Mouse (Mus musculus) liver, embryonic 14.5 days (tissue): ENCODE data around the gene Fgfr1op2. TPM values are rescaled to one million over a fixed set of nuclear protein-coding genes. Genes with fewer than 3 reads are reported as not detected.

Source experiments
- ATAC-seq: fragments of 200-750 bp; cut with Nextera tagmentation; 2 replicates; pipeline ENCODE4 v1.8.0; 2017; ENCODE audit warnings: moderate number of reproducible peaks, mild to moderate bottlenecking, moderate library complexity; ENCODE audit not compliant: insufficient read depth
- DNase-seq, 3 experiments: peaks; one replicate each; pipeline ENCODE4 v3.0.0-alpha.2; 2012 to 2013; ENCODE audit warnings: low read depth in 3 of 3, low spot score in 3 of 3
- H3K27ac ChIP-seq: fragments of 300-500 bp; sonication (generic); 2 replicates; pipeline ENCODE4 v1.5.1; 2014; ENCODE audit warnings: moderate library complexity, mild to moderate bottlenecking, control low read depth, inconsistent platforms
- H3K27me3 ChIP-seq: fragments of 300-500 bp; sonication (generic); 2 replicates; pipeline ENCODE4 v1.6.1; 2014; ENCODE audit warnings: mild to moderate bottlenecking, low read length, moderate library complexity; ENCODE audit not compliant: control insufficient read depth, insufficient read depth
- H3K36me3 ChIP-seq: fragments of 300-500 bp; sonication (generic); replicated peaks from 2 replicates; pipeline ENCODE4 v1.6.1; 2014; ENCODE audit warnings: low read depth; ENCODE audit not compliant: control insufficient read depth, insufficient read depth
- H3K4me1 ChIP-seq, 2 experiments: fragments of 200-500 bp in 1 of 2; fragments of 300-500 bp in 1 of 2; sonication (generic) in 1 of 2; replicated peaks; 2 replicates each; pipeline ENCODE4 v1.6.1; 2012 to 2014; ENCODE audit warnings: antibody characterized with exemption in 1 of 2, inconsistent platforms in 1 of 2, low read length in 1 of 2; ENCODE audit not compliant: control insufficient read depth in 2 of 2, insufficient read depth in 2 of 2
- H3K4me2 ChIP-seq: fragments of 300-500 bp; sonication (generic); 2 replicates; pipeline ENCODE4 v1.6.1; 2014; ENCODE audit warnings: low read depth, mild to moderate bottlenecking, control low read depth, moderate library complexity
- H3K4me3 ChIP-seq, 2 experiments: fragments of 200-500 bp in 1 of 2; fragments of 300-500 bp in 1 of 2; sonication (generic) in 1 of 2; 2 replicates each; pipeline ENCODE4 v1.5.1; 2012 to 2014; ENCODE audit warnings: low read depth in 2 of 2, low read length in 2 of 2, mild to moderate bottlenecking in 2 of 2, control low read depth in 1 of 2, inconsistent platforms in 1 of 2, moderate library complexity in 1 of 2; ENCODE audit not compliant: insufficient read depth in 1 of 2
- H3K9ac ChIP-seq: fragments of 300-500 bp; sonication (generic); replicated peaks from 2 replicates; pipeline ENCODE4 v1.6.1; 2014; ENCODE audit warnings: mild to moderate bottlenecking, control low read depth, moderate library complexity
- H3K9me3 ChIP-seq: fragments of 300-500 bp; sonication (generic); 2 replicates; pipeline ENCODE4 v1.6.1; 2016; ENCODE audit warnings: low read length, mixed read lengths; ENCODE audit not compliant: control insufficient read depth
- CTCF ChIP-seq: IDR thresholded peaks from 2 replicates; pipeline ENCODE4 v1.5.1; 2016; ENCODE audit warnings: antibody characterized with exemption, low read depth, control low read depth
- EP300 ChIP-seq: IDR thresholded peaks from 2 replicates; pipeline ENCODE4 v1.6.1; 2016; ENCODE audit warnings: antibody characterized with exemption, low read depth
- WGBS: fragments of 180-500 bp; shearing (Covaris S2); extraction: QIAGEN DNeasy Blood & Tissue Kit; methylation state at CpG from one replicate; pipeline ENCODE4 v1.1.7; 2014; ENCODE audit not compliant: insufficient replicate concordance; 5-methylcytosine and 5-hydroxymethylcytosine counted together
- polyA plus RNA-seq, 2 experiments: library from polyadenylated mRNA; depleted of rRNA in 1 of 2; stranded (reverse) in 1 of 2; unstranded in 1 of 2; fragments of >200 nt; fragmentation: Nextera tagmentation in 1 of 2; extraction: Ambion mirVana in 1 of 2; gene quantifications; 2 replicates each; pipeline versions ENCODE4 v1.2.1 to v1.2.3; 2012 to 2014

Fgfr1op2 gene
- polyA plus RNA-seq, 2 experiments = 42.1 to 92.6 TPM

GRCm38 (mm10) chr6:146611897-146612296 is 34.9 kb downstream of the Fgfr1op2 start:
- TF ChIP-seq CTCF (no peak), EP300 (no peak)
- Histone ChIP-seq H3K27ac (peak overlapping the region; percentile 99), H3K4me2 (peak overlapping the region; percentile 76), H3K4me3 (peak overlapping the region in 1 of 2 experiments; percentile 18; a peak in 1 of 4 replicates), H3K9ac (peak overlapping the region; percentile 70), H3K36me3 (peaks cover 60% of the 10 kb centered on the region), H3K27me3 (no peaks in the 10 kb centered on the region), H3K4me1 (peaks cover 45 to 49% of the 10 kb centered on the region in 2 experiments), H3K9me3 (no peaks in the 10 kb centered on the region)
- peak; percentile 86 for ATAC-seq
- WGBS = 40% methylated on average over 7 of the region's 7 CpGs
- DNase-seq = no peak

- Histone ChIP-seq H3K27me3 (no peaks in the 10 kb centered on the region), H3K36me3 (peaks cover 61% of the 10 kb centered on the region), H3K9me3 (no peaks in the 10 kb centered on the region), H3K4me1 (peaks cover 45 to 49% of the 10 kb centered on the region in 2 experiments), H3K4me2 (no peak overlapping the region), H3K27ac (peak overlapping the region; percentile 99), H3K9ac (no peak overlapping the region), H3K4me3 (no peak overlapping the region)
- ATAC-seq = no peak
- 86% methylated on average over 5 of the region's 5 CpGs for WGBS
- DNase-seq = no peak
- TF ChIP-seq EP300 (no peak), CTCF (no peak)
Measured at GRCm38 (mm10) chr6:146612736-146613135, 35.7 kb downstream of the Fgfr1op2 start.

- no peak for ATAC-seq
- Histone ChIP-seq H3K27me3 (no peaks in the 10 kb centered on the region), H3K4me2 (peak overlapping the region; percentile 63), H3K4me3 (no peak overlapping the region), H3K27ac (peak overlapping the region; percentile 65), H3K9me3 (no peaks in the 10 kb centered on the region), H3K9ac (no peak overlapping the region), H3K36me3 (peaks cover 61% of the 10 kb centered on the region), H3K4me1 (peaks cover 45 to 49% of the 10 kb centered on the region in 2 experiments)
- DNase-seq = no peak
- 79% methylated on average over 5 of the region's 5 CpGs for WGBS
- TF ChIP-seq EP300 (no peak), CTCF (peak; percentile 66)
Measured at GRCm38 (mm10) chr6:146613907-146614306, 36.9 kb downstream of the Fgfr1op2 start.

GRCm38 (mm10) chr6:146614541-146614940 is 37.5 kb downstream of the Fgfr1op2 start:
- no peak for DNase-seq

GRCm38 (mm10) chr6:146615891-146616290 is 38.9 kb downstream of the Fgfr1op2 start:
- no peak overlapping the region for H3K9ac ChIP-seq
- H3K4me2 ChIP-seq = no peak overlapping the region
- WGBS = 88% methylated on average over 8 of the region's 8 CpGs
- no peaks in the 10 kb centered on the region for H3K9me3 ChIP-seq
- no peak overlapping the region; the same call in 1 of the 2 replicates for H3K27ac ChIP-seq
- DNase-seq (no peak), ATAC-seq (no peak)
- H3K36me3 ChIP-seq = peaks cover 45% of the 10 kb centered on the region
- no peaks in the 10 kb centered on the region for H3K27me3 ChIP-seq
- TF ChIP-seq CTCF (no peak), EP300 (no peak)
- peaks cover 32 to 39% of the 10 kb centered on the region in 2 experiments for H3K4me1 ChIP-seq
- H3K4me3 ChIP-seq = no peak overlapping the region

More at GRCm38 (mm10) chr6:146614541-146614940, 37.5 kb downstream of the Fgfr1op2 start:
- Histone ChIP-seq H3K27me3 (no peaks in the 10 kb centered on the region), H3K9me3 (no peaks in the 10 kb centered on the region), H3K27ac (peak overlapping the region; percentile 71), H3K4me3 (peak overlapping the region in 1 of 2 experiments; percentile 10; a peak in 1 of 4 replicates), H3K4me1 (peaks cover 45 to 49% of the 10 kb centered on the region in 2 experiments), H3K4me2 (peak overlapping the region; percentile 63), H3K36me3 (peaks cover 55% of the 10 kb centered on the region), H3K9ac (peak overlapping the region; percentile 45)
- peak; percentile 62 for ATAC-seq
- no peak for TF ChIP-seq CTCF
- TF ChIP-seq EP300 = no peak
- WGBS = 54% methylated on average over 5 of the region's 5 CpGs
